Mouse (Mus musculus) right cerebral cortex, postnatal 36 days (tissue): Measurements from ENCODE around the gene Prph2.

Experiments
- DNase-seq, 2 experiments: peaks; one replicate each; pipeline ENCODE4 v3.0.0; 2022; ENCODE audit warnings: low spot score in 2 of 2, mixed read lengths in 1 of 2

The Prph2 gene

GRCm38 (mm10) chr17:46910186-46910585, at the start of gene Prph2:
TSS of gene Prph2 (plus strand) at chr17:46910459.
- no peak for DNase-seq

GRCm38 (mm10) chr17:46864566-46865195, 45.6 kb upstream of the Prph2 start:
- no peak for DNase-seq

- DNase-seq: no peak
Observed at GRCm38 (mm10) chr17:46866836-46867235, 43.4 kb upstream of the Prph2 start.

GRCm38 (mm10) chr17:46870204-46870798, 40.0 kb upstream of the Prph2 start:
- DNase-seq: no peak

- no peak for DNase-seq
Observed at GRCm38 (mm10) chr17:46870913-46871312, 39.3 kb upstream of the Prph2 start.

GRCm38 (mm10) chr17:46872806-46873205, 37.5 kb upstream of the Prph2 start:
- no peak for DNase-seq

GRCm38 (mm10) chr17:46874133-46874532, 36.1 kb upstream of the Prph2 start:
- DNase-seq: no peak

GRCm38 (mm10) chr17:46875626-46876025, 34.6 kb upstream of the Prph2 start:
- DNase-seq: no peak

GRCm38 (mm10) chr17:46876371-46876950, 33.8 kb upstream of the Prph2 start:
- no peak for DNase-seq

GRCm38 (mm10) chr17:46877061-46877460, 33.2 kb upstream of the Prph2 start:
- no peak for DNase-seq

GRCm38 (mm10) chr17:46879841-46880311, 30.4 kb upstream of the Prph2 start:
- no peak for DNase-seq

- DNase-seq: no peak
Observed at GRCm38 (mm10) chr17:46880322-46880721, 29.9 kb upstream of the Prph2 start.

GRCm38 (mm10) chr17:46881728-46882127, 28.5 kb upstream of the Prph2 start:
- no peak for DNase-seq

- DNase-seq: no peak
Observed at GRCm38 (mm10) chr17:46883107-46883506, 27.2 kb upstream of the Prph2 start.

GRCm38 (mm10) chr17:46884766-46885165, 25.5 kb upstream of the Prph2 start:
- no peak for DNase-seq

GRCm38 (mm10) chr17:46885218-46885909, 24.9 kb upstream of the Prph2 start:
- no peak for DNase-seq

- DNase-seq: no peak
Observed at GRCm38 (mm10) chr17:46885910-46886643, 24.2 kb upstream of the Prph2 start.

- peak in 1 of 2 experiments; percentile 37 for DNase-seq
Observed at GRCm38 (mm10) chr17:46888511-46889212, 21.6 kb upstream of the Prph2 start.

GRCm38 (mm10) chr17:46889450-46890084, 20.7 kb upstream of the Prph2 start:
- peak; percentile 69 to 73 for DNase-seq

- DNase-seq: peak; percentile 96
Observed at GRCm38 (mm10) chr17:46890116-46890815, 20.0 kb upstream of the Prph2 start, which contains the start of gene Tbcc. TSS of gene Tbcc (plus strand) at chr17:46890684.
